Mouse (Mus musculus) CH12.LX (cell line): Measurements from ENCODE around the gene Dnajb9. TPM values are rescaled to one million over a fixed set of nuclear protein-coding genes. Genes with fewer than 3 reads are reported as not detected.

Experiments used
- DNase-seq: peaks from one replicate; pipeline ENCODE4 v3.0.0-alpha.2; 2013; ENCODE audit errors: extremely low read depth
- H3K27ac ChIP-seq: 2 replicates; pipeline ENCODE4 v1.5.1; 2012; ENCODE audit warnings: low read depth, mild to moderate bottlenecking, control low read depth, moderate library complexity; ENCODE audit not compliant: insufficient read depth
- H3K27me3 ChIP-seq: replicated peaks from 2 replicates; pipeline ENCODE3; 2012; ENCODE audit warnings: inconsistent platforms
- H3K36me3 ChIP-seq, 2 experiments: replicated peaks in 1 of 2; 2 replicates each; pipeline versions ENCODE3 to v1.6.1; 2012; ENCODE audit warnings: inconsistent platforms in 1 of 2, low read length in 1 of 2, mild to moderate bottlenecking in 1 of 2, mixed read lengths in 1 of 2, moderate library complexity in 1 of 2; ENCODE audit not compliant: control insufficient read depth in 1 of 2, insufficient read depth in 1 of 2
- H3K4me1 ChIP-seq, 2 experiments: 2 replicates each; pipeline ENCODE4 v1.6.1; 2012; ENCODE audit warnings: inconsistent platforms in 1 of 2, moderate library complexity in 1 of 2; ENCODE audit not compliant: insufficient read depth in 2 of 2, control insufficient read depth in 1 of 2
- H3K4me2 ChIP-seq: 2 replicates; pipeline ENCODE4 v1.6.1; 2012; ENCODE audit warnings: low read depth, mild to moderate bottlenecking, control low read depth; ENCODE audit not compliant: poor library complexity, insufficient read depth, severe bottlenecking
- H3K4me3 ChIP-seq, 3 experiments: fragments of 150-350 bp in 1 of 3; sonication (generic) in 1 of 3; replicated peaks in 1 of 3; 2 replicates each; pipeline versions ENCODE3 to v1.5.1; 2011 to 2012; ENCODE audit warnings: low read depth in 2 of 3, low read length in 2 of 3, mild to moderate bottlenecking in 2 of 3, moderate library complexity in 2 of 3, control low read depth in 1 of 3, improper control_type of control experiment in 1 of 3, inconsistent platforms in 1 of 3, mixed read lengths in 1 of 3; ENCODE audit not compliant: poor library complexity in 1 of 3
- H3K79me2 ChIP-seq: replicated peaks from 2 replicates; pipeline ENCODE4 v1.6.1; 2012; ENCODE audit warnings: mild to moderate bottlenecking, moderate library complexity; ENCODE audit not compliant: control insufficient read depth, poor library complexity, insufficient read depth, severe bottlenecking; ENCODE audit errors: extremely low read depth
- H3K9ac ChIP-seq: 2 replicates; pipeline ENCODE4 v1.6.1; 2012; ENCODE audit warnings: low read depth, mild to moderate bottlenecking, control low read depth, moderate library complexity; ENCODE audit not compliant: insufficient read depth
- H3K9me3 ChIP-seq: replicated peaks from 2 replicates; pipeline ENCODE3; 2012; ENCODE audit warnings: low read length, inconsistent platforms, mixed read lengths
- BHLHE40 ChIP-seq: IDR thresholded peaks from 2 replicates; pipeline ENCODE4 v1.6.1; 2011; ENCODE audit warnings: mild to moderate bottlenecking, low read depth, low read length, improper control_type of control experiment
- CHD1 ChIP-seq: IDR thresholded peaks from 2 replicates; pipeline ENCODE4 v1.6.1; 2012; ENCODE audit warnings: low read depth, low read length, improper control_type of control experiment, inconsistent platforms
- CTCF ChIP-seq, 2 experiments: IDR thresholded peaks in 1 of 2; conservative IDR thresholded peaks in 1 of 2; 2 replicates each; pipeline ENCODE4 v1.5.1; 2011 to 2012; ENCODE audit warnings: low read depth in 2 of 2, low read length in 2 of 2, improper control_type of control experiment in 1 of 2, inconsistent platforms in 1 of 2, mild to moderate bottlenecking in 1 of 2, moderate library complexity in 1 of 2
- ELF1 ChIP-seq: IDR thresholded peaks from 2 replicates; pipeline ENCODE4 v1.6.1; 2014; ENCODE audit warnings: low read depth, mild to moderate bottlenecking, inconsistent platforms, low read length, improper control_type of control experiment
- EP300 ChIP-seq: IDR thresholded peaks from 2 replicates; pipeline ENCODE4 v1.6.1; 2011; ENCODE audit warnings: low read length, improper control_type of control experiment
- HCFC1 ChIP-seq: IDR thresholded peaks from 2 replicates; pipeline ENCODE4 v1.6.1; 2012; ENCODE audit warnings: low read depth, mild to moderate bottlenecking, inconsistent platforms, low read length, improper control_type of control experiment
- IRF4 ChIP-seq: IDR thresholded peaks from 2 replicates; pipeline ENCODE4 v1.6.1; 2014; ENCODE audit warnings: low read depth, mild to moderate bottlenecking, inconsistent platforms, low read length, improper control_type of control experiment
- JUN ChIP-seq: IDR thresholded peaks from 2 replicates; pipeline ENCODE4 v1.6.1; 2011; ENCODE audit warnings: low read depth, mild to moderate bottlenecking, low read length, improper control_type of control experiment, moderate library complexity; ENCODE audit not compliant: insufficient read depth
- JUND ChIP-seq: conservative IDR thresholded peaks from 2 replicates; pipeline ENCODE4 v1.6.1; 2011; ENCODE audit warnings: low read depth, low read length, improper control_type of control experiment
- KAT2A ChIP-seq: IDR thresholded peaks from 2 replicates; pipeline ENCODE4 v1.6.1; 2012; ENCODE audit warnings: low read length, improper control_type of control experiment, inconsistent platforms; ENCODE audit not compliant: insufficient replicate concordance
- MAFK ChIP-seq: IDR thresholded peaks from 2 replicates; pipeline ENCODE4 v1.6.1; 2011; ENCODE audit warnings: low read length, improper control_type of control experiment; ENCODE audit not compliant: insufficient replicate concordance
- MAX ChIP-seq: IDR thresholded peaks from 2 replicates; pipeline ENCODE4 v1.6.1; 2011; ENCODE audit warnings: low read length, improper control_type of control experiment
- MAZ ChIP-seq: IDR thresholded peaks from 2 replicates; pipeline ENCODE4 v1.6.1; 2012; ENCODE audit warnings: low read depth, mild to moderate bottlenecking, inconsistent platforms, low read length, improper control_type of control experiment, moderate library complexity
- MEF2A ChIP-seq: IDR thresholded peaks from 2 replicates; pipeline ENCODE4 v1.6.1; 2014; ENCODE audit warnings: low read depth, mild to moderate bottlenecking, inconsistent platforms, low read length, improper control_type of control experiment, borderline replicate concordance
- MXI1 ChIP-seq: IDR thresholded peaks from 2 replicates; pipeline ENCODE4 v1.6.1; 2011; ENCODE audit warnings: mild to moderate bottlenecking, low read depth, low read length, improper control_type of control experiment
- MYC ChIP-seq: IDR thresholded peaks from 2 replicates; pipeline ENCODE4 v1.6.1; 2011; ENCODE audit warnings: low read depth, mild to moderate bottlenecking, improper control_type of control experiment, low read length
- NELFE ChIP-seq: IDR thresholded peaks from 2 replicates; pipeline ENCODE4 v1.6.1; 2011; ENCODE audit warnings: low read depth, low read length, improper control_type of control experiment
- NRF1 ChIP-seq: IDR thresholded peaks from 2 replicates; pipeline ENCODE4 v1.6.1; 2014; ENCODE audit warnings: low read depth, mild to moderate bottlenecking, inconsistent platforms, low read length, improper control_type of control experiment, moderate library complexity
- PAX5 ChIP-seq: IDR thresholded peaks from 2 replicates; pipeline ENCODE4 v1.6.1; 2012; ENCODE audit warnings: low read length, inconsistent platforms, mixed read lengths
- POLR2A ChIP-seq: IDR thresholded peaks from 2 replicates; pipeline ENCODE4 v1.6.1; 2011; ENCODE audit warnings: low read depth, mild to moderate bottlenecking, improper control_type of control experiment, low read length
- POLR2AphosphoS2 ChIP-seq: IDR thresholded peaks from 2 replicates; pipeline ENCODE4 v1.6.1; 2011; ENCODE audit warnings: low read depth, low read length, improper control_type of control experiment
- RAD21 ChIP-seq: IDR thresholded peaks from 2 replicates; pipeline ENCODE4 v1.6.1; 2011; ENCODE audit warnings: low read depth, mild to moderate bottlenecking, low read length, improper control_type of control experiment, moderate library complexity
- RCOR1 ChIP-seq: conservative IDR thresholded peaks from 2 replicates; pipeline ENCODE4 v1.6.1; 2012; ENCODE audit warnings: low read depth, mild to moderate bottlenecking, inconsistent platforms, low read length, improper control_type of control experiment
- SIN3A ChIP-seq: IDR thresholded peaks from 2 replicates; pipeline ENCODE4 v1.6.1; 2012; ENCODE audit warnings: low read length, improper control_type of control experiment, inconsistent platforms
- SMC3 ChIP-seq: IDR thresholded peaks from 2 replicates; pipeline ENCODE4 v1.6.1; 2011; ENCODE audit warnings: low read depth, low read length, improper control_type of control experiment
- TBP ChIP-seq: conservative IDR thresholded peaks from 2 replicates; pipeline ENCODE4 v1.6.1; 2011; ENCODE audit warnings: low read depth, low read length, improper control_type of control experiment
- UBTF ChIP-seq: IDR thresholded peaks from 2 replicates; pipeline ENCODE4 v1.6.1; 2012; ENCODE audit warnings: low read depth, mild to moderate bottlenecking, inconsistent platforms, low read length, improper control_type of control experiment, moderate library complexity
- USF2 ChIP-seq: conservative IDR thresholded peaks from 2 replicates; pipeline ENCODE4 v1.6.1; 2011; ENCODE audit warnings: low read depth, low read length, improper control_type of control experiment
- ZKSCAN1 ChIP-seq: IDR thresholded peaks from 2 replicates; pipeline ENCODE4 v1.6.1; 2012; ENCODE audit warnings: low read depth, inconsistent platforms, low read length, improper control_type of control experiment, borderline replicate concordance
- ZMIZ1 ChIP-seq: IDR thresholded peaks from 2 replicates; pipeline ENCODE4 v1.6.1; 2012; ENCODE audit warnings: low read depth, mild to moderate bottlenecking, inconsistent platforms, low read length, improper control_type of control experiment
- dilution Hi-C: fragments of 300-500 bp; cut with MboI; formaldehyde crosslinking; loops from 2 replicates; pipeline ENCODE4 v1.14.3; 2020; ENCODE audit warnings: low sequenced_read_pairs; ENCODE audit not compliant: extremely low pct_unique_long_range_greater_than_20kb, extremely low pct_ligation_motif_present
- in situ Hi-C: fragments of 300-500 bp; cut with MboI; formaldehyde crosslinking; loops from 3 replicates; pipeline ENCODE4 v1.14.3; 2019; ENCODE audit warnings: low sequenced_read_pairs, low pct_ligation_motif_present, low pct_unique_long_range_greater_than_20kb, mixed read lengths
- polyA plus RNA-seq: library from polyadenylated mRNA; unstranded; fragments of >175 nt; gene quantifications from 2 replicates; pipeline ENCODE4 v1.2.1, GENCODE M21; 2012; ENCODE audit warnings: low read depth; ENCODE audit not compliant: insufficient read length
- total RNA-seq, 2 experiments: library from RNA; depleted of rRNA; stranded (reverse); fragments of 300-350 nt in 1 of 2; fragments of >200 nt in 1 of 2; gene quantifications; 2 replicates each; pipeline ENCODE4 v1.2.3; 2012 to 2014

Dnajb9 gene
- total and polyA plus RNA-seq, 3 experiments, result 3.6 to 21.4 (median 15.0) TPM

DNA sequence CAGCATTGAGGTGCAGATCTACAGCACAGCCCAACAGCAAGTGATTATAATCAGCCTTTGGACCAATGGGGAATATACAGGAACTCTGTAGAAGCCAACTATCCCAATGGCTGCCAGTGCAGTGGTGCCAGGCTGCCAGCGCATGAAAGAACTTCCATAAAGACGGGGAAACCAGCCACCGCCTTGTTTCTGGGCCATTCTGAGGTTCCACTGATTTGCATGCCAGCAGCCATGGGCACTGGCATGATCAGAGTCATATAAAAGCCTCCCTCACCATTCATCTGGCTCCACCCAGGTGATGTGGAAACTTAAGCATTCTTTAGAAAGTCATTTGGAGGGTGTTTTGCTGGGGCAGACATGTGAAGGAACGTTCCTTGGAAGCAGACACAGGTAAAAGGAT is 32.3 kb upstream of the Dnajb9 start:
- Histone ChIP-seq H3K4me1 (peaks cover 14 to 50% of the 10 kb centered on the region in 2 experiments), H3K9ac (no peak overlapping the region), H3K27ac (no peak overlapping the region), H3K9me3 (no peaks in the 10 kb centered on the region), H3K79me2 (no peaks in the 10 kb centered on the region), H3K27me3 (no peaks in the 10 kb centered on the region), H3K4me3 (no peak overlapping the region), H3K4me2 (no peak overlapping the region), H3K36me3 (no peaks in the 10 kb centered on the region)
- in situ Hi-C loops, result no loop called here
- TF ChIP-seq NELFE (no peak), EP300 (no peak), CHD1 (no peak), UBTF (no peak), IRF4 (no peak), PAX5 (no peak), POLR2AphosphoS2 (no peak), USF2 (no peak), BHLHE40 (no peak), JUN (no peak), POLR2A (no peak), ZKSCAN1 (no peak), MYC (no peak), JUND (no peak), ZMIZ1 (no peak), NRF1 (no peak), TBP (no peak), MAX (no peak), MAZ (no peak), RCOR1 (no peak)
- DNase-seq, result no peak
- dilution Hi-C loops, result no loop called here

DNA sequence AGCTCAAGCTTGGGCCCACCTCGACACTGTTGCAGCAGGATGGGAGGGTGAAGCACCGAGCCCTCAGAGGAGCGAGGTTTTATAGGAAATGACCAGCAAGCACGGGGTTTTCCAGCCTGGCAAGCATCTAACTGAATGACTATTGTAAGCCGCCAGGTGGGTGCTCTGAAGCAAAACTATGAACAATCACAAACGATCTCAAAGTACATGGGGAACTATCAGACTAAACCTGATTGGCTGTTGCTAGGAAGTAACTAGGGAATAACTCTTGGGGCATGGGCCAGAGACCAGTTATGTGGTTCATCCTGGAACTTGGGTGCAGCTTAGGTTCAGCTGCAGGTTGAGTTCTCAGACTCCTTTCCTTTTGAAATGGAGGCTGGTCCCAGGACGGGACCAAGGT is 31.0 kb upstream of the Dnajb9 start:
- Histone ChIP-seq H3K27ac (peak overlapping the region; percentile 35), H3K4me2 (peak overlapping the region; percentile 1; the same call in 1 of the 2 replicates), H3K9ac (no peak overlapping the region)
- TF ChIP-seq SMC3, result no peak
- TF ChIP-seq BHLHE40, result peak; percentile 36
- 0 out of 2 replicates have a peak, but pooled peaks have one; percentile 32 for TF ChIP-seq ZMIZ1
- TF ChIP-seq JUND, result peak; percentile 80
- TF ChIP-seq MYC, result peak; percentile 62; the same call in 1 of the 2 replicates
- no peak; the same call in 1 of the 2 replicates for TF ChIP-seq HCFC1
- peak; percentile 46; the same call in 1 of the 2 replicates for TF ChIP-seq MAFK
- peak; percentile 75 for TF ChIP-seq MEF2A
- no peak for TF ChIP-seq POLR2AphosphoS2
- no peak for TF ChIP-seq UBTF
- peak; percentile 53; the same call in 1 of the 2 replicates for TF ChIP-seq TBP
- TF ChIP-seq PAX5, result no peak
- TF ChIP-seq CHD1, result no peak
- no peak for TF ChIP-seq ELF1
- no peak for TF ChIP-seq USF2
- peak; percentile 94 for TF ChIP-seq EP300
- TF ChIP-seq KAT2A, result no peak
- no peak for TF ChIP-seq ZKSCAN1
- TF ChIP-seq MAZ, result 0 out of 2 replicates have a peak, but pooled peaks have one; percentile 71
- peak; percentile 52; the same call in 1 of the 2 replicates for TF ChIP-seq MAX
- TF ChIP-seq POLR2A, result peak; percentile 41; the same call in 1 of the 2 replicates
- TF ChIP-seq SIN3A, result peak; percentile 37; the same call in 1 of the 2 replicates
- no peak for TF ChIP-seq CTCF (conservative IDR thresholded peaks at IDR 0.05 in 1 of 2, IDR thresholded peaks at IDR 0.05 in 1 of 2; ENCODE audit: low read depth in 2 of 2, low read length in 2 of 2)
- no peak for TF ChIP-seq RAD21
- 0 out of 2 replicates have a peak, but pooled peaks have one; percentile 18 for TF ChIP-seq NELFE
- no peak for TF ChIP-seq MXI1
- peak; percentile 91 for TF ChIP-seq IRF4

More for the DNA sequence above, 31.0 kb upstream of the Dnajb9 start:
- H3K27me3 ChIP-seq, result no peaks in the 10 kb centered on the region
- H3K4me1 ChIP-seq, result peaks cover 14 to 50% of the 10 kb centered on the region in 2 experiments
- dilution Hi-C loops (no loop called here), in situ Hi-C loops (no loop called here)
- H3K36me3 ChIP-seq, result no peaks in the 10 kb centered on the region
- no peaks in the 10 kb centered on the region for H3K79me2 ChIP-seq
- peak; percentile 94 for DNase-seq
- no peak overlapping the region for H3K4me3 ChIP-seq
- no peaks in the 10 kb centered on the region for H3K9me3 ChIP-seq
